Mouse (Mus musculus) gastrocnemius, postnatal 25 days (tissue): ENCODE results near the gene Ush2a. TPM values are rescaled to one million over a fixed set of nuclear protein-coding genes. Genes with fewer than 3 reads are reported as not detected.

Source experiments
- DNase-seq: peaks from one replicate; pipeline ENCODE4 v3.0.0; 2022
- total RNA-seq, 2 experiments: library from RNA; stranded (reverse); gene quantifications; 1 replicate in 1 of 2; 2 replicates in 1 of 2; pipeline ENCODE4 v1.2.3; 2021

The Ush2a gene
- total RNA-seq, 2 experiments from 2014 or later = not detected

GRCm38 (mm10) chr1:188674640-188675510 is 413.1 kb downstream of the Ush2a start:
- no peak for DNase-seq

- DNase-seq = no peak
Measured at GRCm38 (mm10) chr1:188675511-188675863, 413.7 kb downstream of the Ush2a start.

GRCm38 (mm10) chr1:188678189-188678588 is 416.4 kb downstream of the Ush2a start:
- no peak for DNase-seq

- no peak for DNase-seq
Measured at GRCm38 (mm10) chr1:188686362-188686761, 424.5 kb downstream of the Ush2a start.

GRCm38 (mm10) chr1:188696295-188696694 is 434.5 kb downstream of the Ush2a start:
- no peak for DNase-seq

- DNase-seq = no peak
Measured at GRCm38 (mm10) chr1:188708176-188708575, 446.4 kb downstream of the Ush2a start.

- no peak for DNase-seq
Measured at GRCm38 (mm10) chr1:188708694-188709093, 446.9 kb downstream of the Ush2a start.

GRCm38 (mm10) chr1:188714131-188714530 is 452.3 kb downstream of the Ush2a start:
- DNase-seq = no peak

GRCm38 (mm10) chr1:188714941-188715340 is 453.1 kb downstream of the Ush2a start:
- no peak for DNase-seq

- DNase-seq = no peak
Measured at GRCm38 (mm10) chr1:188716886-188717285, 455.1 kb downstream of the Ush2a start.

- no peak for DNase-seq
Measured at GRCm38 (mm10) chr1:188725122-188725995, 463.5 kb downstream of the Ush2a start.

GRCm38 (mm10) chr1:188726937-188727336 is 465.1 kb downstream of the Ush2a start:
- DNase-seq = no peak

- DNase-seq = no peak
Measured at GRCm38 (mm10) chr1:188728625-188729024, 466.8 kb downstream of the Ush2a start.

GRCm38 (mm10) chr1:188729179-188729578 is 467.4 kb downstream of the Ush2a start:
- DNase-seq = no peak

- DNase-seq = no peak
Measured at GRCm38 (mm10) chr1:188734741-188735266, 473.0 kb downstream of the Ush2a start.

GRCm38 (mm10) chr1:188742971-188743370 is 481.1 kb downstream of the Ush2a start:
- DNase-seq = no peak

- DNase-seq = no peak
Measured at GRCm38 (mm10) chr1:188755031-188755430, 493.2 kb downstream of the Ush2a start.

- DNase-seq = no peak
Measured at GRCm38 (mm10) chr1:188760515-188760914, 498.7 kb downstream of the Ush2a start.

GRCm38 (mm10) chr1:188762463-188762862 is 500.6 kb downstream of the Ush2a start:
- no peak for DNase-seq

- no peak for DNase-seq
Measured at GRCm38 (mm10) chr1:188763761-188764160, 501.9 kb downstream of the Ush2a start.

- no peak for DNase-seq
Measured at GRCm38 (mm10) chr1:188770828-188771227, 509.0 kb downstream of the Ush2a start.

- no peak for DNase-seq
Measured at GRCm38 (mm10) chr1:188772516-188773229, 510.9 kb downstream of the Ush2a start.
